Mouse (Mus musculus): Measurements from ENCODE around the gene Mrpl52. TPM values are rescaled to one million over a fixed set of nuclear protein-coding genes. Genes with fewer than 3 reads are reported as not detected.

Gene Mrpl52
- total RNA-seq, 2 experiments from 2014 or later, result 112 TPM

GRCm38 (mm10) chr14:54463108-54463958, 36.6 kb downstream of the Mrpl52 start:
- no peak for DNase-seq (ENCODE audit: extremely low spot score in 1 of 2, low spot score in 1 of 2)

- peak; percentile 76 to 79 for DNase-seq (ENCODE audit: extremely low spot score in 1 of 2, low spot score in 1 of 2)
Observed at GRCm38 (mm10) chr14:54463959-54464292, 37.2 kb downstream of the Mrpl52 start, which contains the start of gene Lrp10. Lrp10 (plus strand) TSS chr14:54464137.

- DNase-seq (ENCODE audit: extremely low spot score in 1 of 2, low spot score in 1 of 2), result peak in 1 of 2 experiments; percentile 35
Observed at GRCm38 (mm10) chr14:54464293-54465005, 37.7 kb downstream of the Mrpl52 start.

GRCm38 (mm10) chr14:54471467-54471866, 44.8 kb downstream of the Mrpl52 start:
- DNase-seq (ENCODE audit: extremely low spot score in 1 of 2, low spot score in 1 of 2), result no peak

GRCm38 (mm10) chr14:54472671-54473070, 46.0 kb downstream of the Mrpl52 start:
- no peak for DNase-seq (ENCODE audit: extremely low spot score in 1 of 2, low spot score in 1 of 2)

GRCm38 (mm10) chr14:54474744-54475143, 48.0 kb downstream of the Mrpl52 start:
- no peak for DNase-seq (ENCODE audit: extremely low spot score in 1 of 2, low spot score in 1 of 2)

- DNase-seq (ENCODE audit: extremely low spot score in 1 of 2, low spot score in 1 of 2), result peak in 1 of 2 experiments; percentile 40
Observed at GRCm38 (mm10) chr14:54475941-54476844, 49.5 kb downstream of the Mrpl52 start, which contains the start of gene Rem2. Rem2 (plus strand) TSS chr14:54476100.

GRCm38 (mm10) chr14:54477172-54477909, 50.6 kb downstream of the Mrpl52 start:
- no peak for DNase-seq (ENCODE audit: extremely low spot score in 1 of 2, low spot score in 1 of 2)

Other genes with a start within 250 kb of the Mrpl52 start
- gene Dad1, start 172.8 kb upstream of the Mrpl52 start, total RNA-seq (2021), result 100 to 1,000 TPM; 117 to 132 TPM
- 10 to 100 TPM; 60.2 to 64.3 TPM for gene Abhd4, start 172.7 kb upstream of the Mrpl52 start, total RNA-seq (2021)
- gene Olfr49, start 142.0 kb upstream of the Mrpl52 start, total RNA-seq (2021), result not detected
- 10 to 100 TPM; 50.1 to 57.6 TPM for gene Oxa1l, start 66.1 kb upstream of the Mrpl52 start, total RNA-seq (2021)
- gene Slc7a7, start 9.1 kb upstream of the Mrpl52 start, total RNA-seq (2021), result 1 to 10 TPM; 1.5 to 1.9 TPM
- 10 to 100 TPM; 15.8 to 21.2 TPM for gene Mmp14, start 4.7 kb downstream of the Mrpl52 start, total RNA-seq (2021)
- 10 to 100 TPM; 32.1 to 34.6 TPM for gene Lrp10, start 37.2 kb downstream of the Mrpl52 start, total RNA-seq (2021)
- 10 to 100 TPM; 22.6 to 23.0 TPM for gene Rem2, start 49.2 kb downstream of the Mrpl52 start, total RNA-seq (2021)
- gene Prmt5, start 90.6 kb downstream of the Mrpl52 start, total RNA-seq (2021), result 10 to 100 TPM; 53.6 to 61.4 TPM
- gene Haus4, start 127.7 kb downstream of the Mrpl52 start, total RNA-seq (2021), result 1 to 10 TPM; 2.4 to 3.9 TPM
- 1 to 10 TPM; 1.3 to 2.4 TPM for gene Ajuba, start 150.6 kb downstream of the Mrpl52 start, total RNA-seq (2021)
- gene 4931414P19Rik, start 179.1 kb downstream of the Mrpl52 start, total RNA-seq (2021), result 1 to 10 TPM; 5.4 to 8.4 TPM
- gene Psmb5, start 191.1 kb downstream of the Mrpl52 start, total RNA-seq (2021), result 100 to 1,000 TPM; 208 to 218 TPM
- gene Psmb11, start 194.5 kb downstream of the Mrpl52 start, total RNA-seq (2021), result under 1 TPM; 0.16 to 0.32 TPM
- gene Gm17606, start 214.0 kb downstream of the Mrpl52 start, total RNA-seq (2021), result not detected
- 10 to 100 TPM; 17.5 to 22.7 TPM for gene Cdh24, start 214.5 kb downstream of the Mrpl52 start, total RNA-seq (2021)